Mouse (Mus musculus) colon, adult 2 months (tissue): Measurements from ENCODE around the gene Dars2. TPM values are rescaled to one million over a fixed set of nuclear protein-coding genes. Genes with fewer than 3 reads are reported as not detected.

ENCODE experiments used
- polyA plus RNA-seq: library from polyadenylated mRNA; depleted of rRNA; stranded (reverse); fragments of >200 nt; gene quantifications from 2 replicates; pipeline ENCODE4 v1.2.3, GENCODE M21; 2012; rRNA removed

Gene Dars2
- 6.7 and 7.2 TPM in 2 replicates for polyA plus RNA-seq

DNA sequence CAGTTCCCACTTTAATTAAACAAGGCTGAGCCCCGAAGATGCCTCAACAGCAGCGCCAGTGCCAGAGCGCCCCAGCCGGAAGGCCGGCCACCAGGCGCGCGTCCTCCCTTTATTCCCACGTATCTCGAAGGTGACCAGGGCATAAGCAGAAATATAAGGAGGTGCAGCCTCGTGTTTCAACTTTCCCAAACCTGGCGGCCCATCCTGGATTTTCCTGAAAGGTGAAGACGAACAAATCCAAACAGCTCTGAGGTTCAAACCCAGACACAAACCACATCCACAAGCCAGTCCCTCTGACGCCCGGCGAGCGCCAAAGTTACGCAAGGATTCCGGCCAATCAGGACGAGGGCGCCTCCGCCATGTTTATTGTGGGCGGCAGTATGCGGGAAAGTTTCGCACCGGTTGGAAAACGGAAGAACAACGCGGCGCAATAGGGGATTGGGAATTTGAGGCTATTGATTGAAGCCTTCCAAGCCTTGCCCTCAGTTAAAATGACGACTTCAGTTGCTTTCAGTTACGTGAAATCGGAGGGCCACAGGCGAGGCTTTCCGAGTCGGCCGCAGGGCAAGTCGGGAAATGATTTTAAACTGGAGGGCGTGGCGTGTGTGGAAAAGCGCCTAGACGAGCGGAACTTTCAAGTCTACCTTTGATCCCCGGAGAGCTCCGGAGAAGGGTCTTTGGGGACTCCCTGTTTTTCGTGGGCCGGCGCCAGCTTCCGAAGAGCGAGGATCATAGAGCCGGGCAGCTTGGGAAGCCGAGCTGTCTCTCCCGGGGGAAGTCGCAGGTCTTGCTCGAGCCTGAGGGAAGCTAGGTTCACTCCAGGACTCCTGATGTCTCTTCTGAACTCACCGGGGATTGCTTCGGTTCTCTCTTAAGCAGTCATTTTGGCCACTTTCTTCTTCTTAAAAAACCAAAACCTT lies at the start of gene Dars2, which contains the start of gene Cenpl:
Gene Dars2, minus strand, starts transcription at position 307 of the 920 bp plus-strand sequence.
Gene Cenpl, plus strand, starts transcription at position 362 of the 920 bp plus-strand sequence.

DNA sequence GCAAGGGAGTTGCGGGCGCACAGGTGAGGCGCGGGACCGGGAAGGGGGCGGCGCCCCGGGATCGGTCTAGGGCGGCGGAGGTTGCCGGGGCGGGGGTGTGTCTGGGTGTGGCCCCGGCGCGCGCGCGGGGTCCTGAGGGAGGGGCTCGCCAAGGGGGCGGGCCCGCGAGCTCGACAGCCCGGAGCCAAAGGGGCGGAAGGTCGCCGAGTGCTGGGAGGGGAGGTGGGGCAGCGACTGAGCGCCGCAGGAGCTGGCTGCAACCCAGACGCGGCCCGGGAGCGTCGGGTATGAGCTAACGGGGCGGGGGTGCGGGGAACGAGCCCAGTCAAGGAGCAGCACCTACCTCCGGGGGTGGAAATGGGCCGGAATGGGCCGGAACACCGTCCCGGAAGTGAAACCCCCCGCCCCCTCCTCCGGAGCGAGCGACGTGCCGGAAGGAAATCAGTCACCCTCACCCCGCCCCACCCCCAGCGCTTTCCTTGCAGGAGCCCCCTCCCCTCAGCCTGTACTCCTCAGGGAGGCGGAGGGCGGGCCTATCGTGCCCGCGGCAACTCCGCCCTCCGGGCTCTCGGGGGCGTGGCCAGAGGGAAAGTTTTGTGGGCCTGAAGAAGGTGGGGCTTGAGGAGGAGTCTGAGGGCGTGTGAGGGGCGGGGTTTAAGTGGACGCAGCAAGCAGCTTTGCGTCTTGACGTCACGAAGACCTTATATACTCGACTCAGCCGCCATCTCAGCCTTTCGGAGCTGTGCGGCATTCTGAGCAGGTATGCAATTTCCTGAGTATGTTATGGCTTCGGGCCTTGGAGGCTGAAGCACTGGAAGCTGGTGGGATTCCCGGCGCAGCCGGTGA lies 35.8 kb downstream of the Dars2 start, which contains the start of gene Zbtb37:
Gene Zbtb37, minus strand, starts transcription at position 415 of the 846 bp plus-strand sequence.

Other genes with a start within 250 kb of the Dars2 start
- 10.5 and 11.5 TPM in 2 replicates for gene Rc3h1, start 164.2 kb downstream of the Dars2 start, polyA plus RNA-seq
- 2.3 and 2.6 TPM in 2 replicates for gene Serpinc1, start 92.1 kb downstream of the Dars2 start, polyA plus RNA-seq
- gene Zbtb37, start 35.8 kb downstream of the Dars2 start, polyA plus RNA-seq = 0.45 and 0.47 TPM in 2 replicates
- gene Cenpl, start 55 bp upstream of the Dars2 start, polyA plus RNA-seq = 0.87 and 0.98 TPM in 2 replicates
- gene Klhl20, start 60.9 kb upstream of the Dars2 start, polyA plus RNA-seq = 3.2 and 4.1 TPM in 2 replicates
- 0.02 and 0.06 TPM in 2 replicates for gene Ankrd45, start 72.0 kb upstream of the Dars2 start, polyA plus RNA-seq
- gene Tex50, start 88.7 kb upstream of the Dars2 start, polyA plus RNA-seq = not detected in 2 replicates
- 468 and 607 TPM in 2 replicates for gene Prdx6, start 180.6 kb upstream of the Dars2 start, polyA plus RNA-seq